Mouse (Mus musculus): ENCODE data around the gene Als2cr12. TPM values are rescaled to one million over a fixed set of nuclear protein-coding genes. Genes with fewer than 3 reads are reported as not detected.
"Not testable (repeated sequence)": the region's sequence is repeated elsewhere in the genome, so short reads cannot be mapped to it uniquely, and the experiment has no call there.

Gene Als2cr12
- polyA plus RNA-seq, 1 experiment from 2014 or later = not detected

DNA sequence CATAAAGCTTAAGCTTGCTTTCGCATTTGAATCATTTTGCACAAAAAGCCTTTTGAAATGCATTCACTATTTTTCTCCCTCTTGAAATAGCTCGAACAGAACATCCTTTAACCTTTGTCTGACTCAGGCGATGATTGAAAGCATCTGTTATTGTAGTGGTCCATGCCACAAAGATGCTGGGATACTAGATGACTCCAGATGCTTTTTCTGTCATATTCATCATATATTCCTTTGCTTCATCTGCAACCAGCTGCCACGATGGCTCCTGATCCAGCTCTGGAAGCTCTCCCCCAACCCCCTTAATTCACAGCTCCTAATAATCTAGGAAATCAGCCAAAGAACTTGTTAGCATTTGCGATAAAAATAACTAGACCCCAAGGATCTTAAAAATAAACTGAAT is 78.7 kb downstream of the Als2cr12 start:
- WGBS = 75% methylated on average over 5 of the region's 5 CpGs
- Histone ChIP-seq H3K27me3 (ENCODE audit: insufficient read depth, low read length) (no peaks in the 10 kb centered on the region), H3K4me1 (ENCODE audit: insufficient read depth, low read length) (no peaks in the 10 kb centered on the region), H3K4me3 (ENCODE audit: low read length) (no peak overlapping the region), H3K36me3 (ENCODE audit: insufficient read depth, low read length) (no peaks in the 10 kb centered on the region), H3K9me3 (ENCODE audit: low read length) (no peaks in the 10 kb centered on the region), H3K4me2 (replicated peaks; ENCODE audit: low read depth, low read length) (no peak overlapping the region), H3K9ac (replicated peaks; ENCODE audit: low read length) (no peak overlapping the region), H3K27ac (ENCODE audit: low read length) (no peak overlapping the region)
- ATAC-seq (ENCODE audit: low FRiP score, low TSS enrichment) = no peak

DNA sequence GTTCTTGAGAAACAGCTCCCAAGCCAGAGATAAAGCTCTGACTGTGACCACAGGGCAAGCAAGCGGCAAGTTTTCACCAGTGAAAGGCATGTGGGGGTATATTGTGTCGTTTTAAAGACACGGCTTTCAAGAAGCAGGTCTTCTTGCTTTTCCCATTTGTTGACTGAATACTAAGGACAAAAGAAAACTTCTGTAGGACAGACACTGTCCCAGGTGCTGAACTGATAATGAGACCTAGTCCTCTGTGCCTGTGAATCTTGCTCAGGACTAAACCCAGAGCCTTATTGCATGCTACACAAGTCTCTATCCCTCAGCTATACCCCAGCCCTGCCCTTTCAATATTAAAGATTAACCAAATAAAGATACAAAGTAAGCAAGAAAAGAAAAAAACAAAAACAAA is 79.6 kb downstream of the Als2cr12 start:
- no peak for ATAC-seq (ENCODE audit: low FRiP score, low TSS enrichment)
- Histone ChIP-seq H3K9ac (replicated peaks; ENCODE audit: low read length) (no peak overlapping the region), H3K36me3 (ENCODE audit: insufficient read depth, low read length) (no peaks in the 10 kb centered on the region), H3K4me2 (replicated peaks; ENCODE audit: low read depth, low read length) (no peak overlapping the region), H3K9me3 (ENCODE audit: low read length) (no peaks in the 10 kb centered on the region), H3K27me3 (ENCODE audit: insufficient read depth, low read length) (no peaks in the 10 kb centered on the region), H3K4me1 (ENCODE audit: insufficient read depth, low read length) (no peaks in the 10 kb centered on the region), H3K4me3 (ENCODE audit: low read length) (no peak overlapping the region), H3K27ac (ENCODE audit: low read length) (no peak overlapping the region)
- 67% methylated on average over 3 of the region's 3 CpGs for WGBS

DNA sequence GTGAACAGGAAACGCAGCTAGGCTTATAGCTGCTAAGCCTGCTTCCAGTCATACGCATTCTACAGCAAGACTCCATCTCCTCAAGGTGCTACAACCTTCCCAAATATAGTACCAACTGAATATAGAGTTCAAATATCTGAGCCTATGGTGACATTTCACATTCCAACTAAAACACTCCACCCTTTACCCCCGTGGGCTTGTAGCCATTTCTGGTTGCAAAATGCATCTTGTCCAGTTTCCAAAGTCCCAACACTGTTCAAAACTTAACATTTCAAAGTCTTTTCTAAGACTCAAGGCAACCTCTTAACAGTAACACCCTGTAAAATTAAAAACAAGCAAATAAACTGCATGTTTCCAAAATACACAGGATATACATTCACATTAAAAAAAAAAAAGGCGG is 80.6 kb downstream of the Als2cr12 start:
- no peaks in the 10 kb centered on the region for H3K27me3 ChIP-seq (ENCODE audit: insufficient read depth, low read length)
- WGBS = 87% methylated on average over 4 of the region's 4 CpGs
- H3K36me3 ChIP-seq (ENCODE audit: insufficient read depth, low read length) = no peaks in the 10 kb centered on the region
- H3K9me3 ChIP-seq (ENCODE audit: low read length) = no peaks in the 10 kb centered on the region
- H3K4me2 ChIP-seq (replicated peaks; ENCODE audit: low read depth, low read length) = no peak overlapping the region
- no peak overlapping the region for H3K9ac ChIP-seq (replicated peaks; ENCODE audit: low read length)
- H3K4me3 ChIP-seq (ENCODE audit: low read length) = no peak overlapping the region
- no peaks in the 10 kb centered on the region for H3K4me1 ChIP-seq (ENCODE audit: insufficient read depth, low read length)
- ATAC-seq (ENCODE audit: low FRiP score, low TSS enrichment) = no peak
- no peak overlapping the region for H3K27ac ChIP-seq (ENCODE audit: low read length)

DNA sequence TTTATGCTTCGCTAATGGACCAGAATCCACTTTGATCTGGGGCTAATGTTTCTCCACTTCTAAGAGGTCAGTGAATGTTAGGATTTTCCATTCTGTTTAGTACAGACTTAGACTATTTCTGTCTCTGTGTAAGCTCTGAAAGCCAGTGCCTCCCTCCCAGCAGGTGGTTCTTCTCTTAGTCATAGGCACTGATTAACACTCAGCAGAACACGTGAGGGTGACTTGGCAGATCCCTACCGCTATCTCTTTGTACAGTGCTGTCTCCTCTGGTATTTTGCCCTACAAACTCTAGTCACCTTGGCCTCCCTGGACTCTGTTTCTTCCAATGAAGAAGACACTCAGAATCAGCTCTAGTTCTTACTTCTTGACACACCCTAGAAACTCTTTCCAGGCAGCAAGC is 81.4 kb downstream of the Als2cr12 start:
- H3K36me3 ChIP-seq (ENCODE audit: insufficient read depth, low read length) = no peaks in the 10 kb centered on the region
- no peak overlapping the region for H3K4me2 ChIP-seq (replicated peaks; ENCODE audit: low read depth, low read length)
- ATAC-seq (ENCODE audit: low FRiP score, low TSS enrichment) = no peak
- no peaks in the 10 kb centered on the region for H3K4me1 ChIP-seq (ENCODE audit: insufficient read depth, low read length)
- H3K4me3 ChIP-seq (ENCODE audit: low read length) = no peak overlapping the region
- 61% methylated on average over 3 of the region's 3 CpGs for WGBS
- H3K9ac ChIP-seq (replicated peaks; ENCODE audit: low read length) = no peak overlapping the region
- no peak overlapping the region for H3K27ac ChIP-seq (ENCODE audit: low read length)
- H3K27me3 ChIP-seq (ENCODE audit: insufficient read depth, low read length) = no peaks in the 10 kb centered on the region
- no peaks in the 10 kb centered on the region for H3K9me3 ChIP-seq (ENCODE audit: low read length)

DNA sequence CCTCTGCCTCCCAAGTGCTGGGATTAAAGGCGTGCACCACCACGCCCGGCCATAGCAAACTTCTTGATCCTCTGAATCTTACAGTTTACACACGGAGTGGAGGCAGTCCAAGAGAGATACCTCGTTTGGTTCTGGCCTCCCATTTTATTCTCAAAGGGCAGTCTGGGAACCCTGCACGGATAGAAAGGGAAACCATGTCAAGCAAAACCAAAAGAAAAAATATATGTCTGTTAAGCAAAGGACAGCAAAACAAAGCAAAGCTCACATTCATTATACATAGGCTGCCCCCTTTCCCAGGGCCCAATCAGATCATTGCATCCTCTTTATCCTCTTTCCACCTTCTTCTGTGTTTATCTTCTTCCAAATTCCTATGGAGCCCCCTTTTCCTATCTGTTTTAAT is 82.0 kb downstream of the Als2cr12 start:
- Histone ChIP-seq H3K4me2 (replicated peaks; ENCODE audit: low read depth, low read length) (no peak overlapping the region), H3K9ac (replicated peaks; ENCODE audit: low read length) (no peak overlapping the region), H3K27me3 (ENCODE audit: insufficient read depth, low read length) (no peaks in the 10 kb centered on the region), H3K4me3 (ENCODE audit: low read length) (no peak overlapping the region), H3K9me3 (ENCODE audit: low read length) (no peaks in the 10 kb centered on the region), H3K27ac (ENCODE audit: low read length) (no peak overlapping the region), H3K36me3 (ENCODE audit: insufficient read depth, low read length) (no peaks in the 10 kb centered on the region), H3K4me1 (ENCODE audit: insufficient read depth, low read length) (no peaks in the 10 kb centered on the region)
- no peak for ATAC-seq (ENCODE audit: low FRiP score, low TSS enrichment)
- 82% methylated on average over 6 of the region's 6 CpGs for WGBS

DNA sequence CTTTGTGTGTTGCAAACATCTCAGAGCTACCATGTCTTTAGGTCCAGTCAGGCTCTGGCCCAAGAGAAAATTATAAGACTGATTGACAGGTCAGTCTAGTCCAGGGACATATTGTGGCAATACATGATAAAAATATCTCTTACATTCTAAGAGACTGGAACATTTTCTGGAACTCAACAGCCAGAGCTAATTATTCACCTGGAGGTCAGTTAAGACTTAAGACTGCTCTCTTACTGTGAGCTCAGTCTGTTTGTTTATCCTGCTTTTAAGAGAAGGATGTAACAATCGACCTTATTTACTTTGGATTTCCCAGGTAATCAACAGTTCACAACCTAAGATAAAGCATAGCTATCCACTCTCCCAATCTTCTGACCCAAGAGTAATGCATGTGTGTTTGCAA is 85.2 kb downstream of the Als2cr12 start:
- H3K4me3 ChIP-seq (ENCODE audit: low read length) = no peak overlapping the region
- H3K27ac ChIP-seq (ENCODE audit: low read length) = no peak overlapping the region
- ATAC-seq (ENCODE audit: low FRiP score, low TSS enrichment) = no peak
- H3K4me2 ChIP-seq (replicated peaks; ENCODE audit: low read depth, low read length) = no peak overlapping the region
- H3K9ac ChIP-seq (replicated peaks; ENCODE audit: low read length) = no peak overlapping the region
- H3K27me3 ChIP-seq (ENCODE audit: insufficient read depth, low read length) = no peaks in the 10 kb centered on the region
- no peaks in the 10 kb centered on the region for H3K4me1 ChIP-seq (ENCODE audit: insufficient read depth, low read length)
- peaks cover 3% of the 10 kb centered on the region; the same call in 1 of the 2 replicates for H3K9me3 ChIP-seq (ENCODE audit: low read length)
- no peaks in the 10 kb centered on the region for H3K36me3 ChIP-seq (ENCODE audit: insufficient read depth, low read length)
- 40% methylated on average over 1 of the region's 1 CpGs for WGBS

DNA sequence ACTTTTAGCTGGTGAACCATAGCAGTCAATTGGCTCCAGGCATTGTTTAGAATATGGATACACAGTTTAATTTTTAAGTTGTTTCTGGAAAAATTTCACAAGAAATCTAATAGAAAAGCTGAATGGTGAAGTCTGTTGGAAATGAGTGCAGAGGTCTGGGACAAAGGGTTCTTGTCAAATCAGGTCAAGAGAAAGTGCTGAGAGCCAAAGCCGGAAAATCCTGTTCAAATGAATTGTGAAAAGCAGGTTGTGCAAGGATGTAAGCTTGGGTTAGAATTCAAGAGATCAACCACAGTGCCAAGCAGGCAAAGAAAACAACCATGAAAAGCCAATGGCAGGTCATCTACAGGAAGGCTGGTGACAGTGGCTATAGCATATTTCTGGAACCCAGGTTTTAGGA is 85.6 kb downstream of the Als2cr12 start:
- 81% methylated on average over 1 of the region's 1 CpGs for WGBS
- peaks cover 3% of the 10 kb centered on the region; the same call in 1 of the 2 replicates for H3K9me3 ChIP-seq (ENCODE audit: low read length)
- no peaks in the 10 kb centered on the region for H3K36me3 ChIP-seq (ENCODE audit: insufficient read depth, low read length)
- no peak for ATAC-seq (ENCODE audit: low FRiP score, low TSS enrichment)
- no peak overlapping the region for H3K9ac ChIP-seq (replicated peaks; ENCODE audit: low read length)
- H3K4me1 ChIP-seq (ENCODE audit: insufficient read depth, low read length) = no peaks in the 10 kb centered on the region
- H3K4me3 ChIP-seq (ENCODE audit: low read length) = no peak overlapping the region
- no peaks in the 10 kb centered on the region for H3K27me3 ChIP-seq (ENCODE audit: insufficient read depth, low read length)
- no peak overlapping the region for H3K4me2 ChIP-seq (replicated peaks; ENCODE audit: low read depth, low read length)
- no peak overlapping the region for H3K27ac ChIP-seq (ENCODE audit: low read length)

DNA sequence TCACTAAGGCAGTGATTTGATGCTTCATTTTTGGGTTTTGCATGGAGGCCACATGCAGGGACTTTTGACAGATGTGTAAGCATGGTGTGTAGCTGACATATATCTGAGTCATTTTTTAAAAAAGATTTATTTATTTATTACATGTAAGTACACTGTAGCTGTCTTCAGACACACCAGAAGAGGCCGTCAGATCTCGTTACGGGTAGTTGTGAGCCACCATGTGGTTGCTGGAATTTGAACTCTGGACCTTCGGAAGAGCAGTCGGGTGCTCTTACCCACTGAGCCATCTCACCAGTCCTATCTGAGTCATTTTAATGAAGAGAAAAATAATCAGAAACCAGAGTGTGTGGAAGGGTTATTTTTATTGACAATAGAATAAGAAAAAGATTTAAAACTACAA is 86.2 kb downstream of the Als2cr12 start:
- H3K27me3 ChIP-seq (ENCODE audit: insufficient read depth, low read length) = not testable (repeated sequence)

DNA sequence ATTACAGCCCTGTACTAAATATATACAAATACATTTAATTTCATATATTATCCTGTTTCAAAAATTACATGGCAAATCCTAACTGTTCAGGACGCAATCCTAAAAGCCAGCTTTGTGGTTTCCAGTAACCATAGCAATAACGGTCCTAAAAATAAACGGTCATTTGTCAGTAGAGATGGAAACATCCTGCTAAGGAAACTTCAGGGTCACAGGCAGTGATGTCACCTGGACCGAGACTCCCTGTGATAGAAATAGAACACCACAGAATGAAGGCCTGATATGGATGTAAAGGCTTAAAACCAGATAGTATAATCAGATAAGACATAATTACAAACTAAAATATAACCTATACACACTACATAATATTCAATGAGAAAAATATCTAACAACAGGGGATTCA is 92.1 kb downstream of the Als2cr12 start:
- 61% methylated on average over 4 of the region's 4 CpGs for WGBS

More for the DNA sequence above, 86.2 kb downstream of the Als2cr12 start:
- WGBS = 84% methylated on average over 5 of the region's 5 CpGs
- not testable (repeated sequence) for ATAC-seq (ENCODE audit: low FRiP score, low TSS enrichment); H3K4me3 ChIP-seq (ENCODE audit: low read length); H3K9ac ChIP-seq (replicated peaks; ENCODE audit: low read length); H3K9me3 ChIP-seq (ENCODE audit: low read length); H3K27ac ChIP-seq (ENCODE audit: low read length); H3K4me2 ChIP-seq (replicated peaks; ENCODE audit: low read depth, low read length); H3K4me1 ChIP-seq (ENCODE audit: insufficient read depth, low read length); H3K36me3 ChIP-seq (ENCODE audit: insufficient read depth, low read length)

DNA sequence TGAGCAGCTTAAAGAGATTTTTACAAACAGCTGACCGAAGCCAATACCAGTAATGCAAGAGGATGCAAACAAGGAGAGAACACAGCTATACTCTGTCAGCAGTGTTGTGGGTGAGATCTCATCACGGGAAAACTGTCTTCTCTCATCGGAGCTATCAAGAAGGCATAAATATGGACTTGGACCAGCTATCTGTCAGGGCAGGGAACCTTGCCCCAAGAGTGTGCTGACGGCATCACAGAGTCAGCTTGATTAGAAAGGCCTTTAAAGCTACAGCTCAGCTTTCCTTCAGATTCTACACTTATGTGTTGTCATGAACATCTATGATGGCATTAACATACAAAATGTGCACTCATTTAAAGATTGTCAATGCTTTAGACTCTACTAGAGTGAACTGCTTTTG is 93.1 kb downstream of the Als2cr12 start:
- no peak overlapping the region for H3K27ac ChIP-seq (ENCODE audit: low read length)

More for the DNA sequence above, 92.1 kb downstream of the Als2cr12 start:
- Histone ChIP-seq H3K4me2 (replicated peaks; ENCODE audit: low read depth, low read length) (no peak overlapping the region), H3K36me3 (ENCODE audit: insufficient read depth, low read length) (no peaks in the 10 kb centered on the region), H3K27me3 (ENCODE audit: insufficient read depth, low read length) (no peaks in the 10 kb centered on the region), H3K27ac (ENCODE audit: low read length) (no peak overlapping the region), H3K9me3 (ENCODE audit: low read length) (peaks cover 3% of the 10 kb centered on the region; the same call in 1 of the 2 replicates), H3K4me1 (ENCODE audit: insufficient read depth, low read length) (no peaks in the 10 kb centered on the region), H3K4me3 (ENCODE audit: low read length) (no peak overlapping the region), H3K9ac (replicated peaks; ENCODE audit: low read length) (no peak overlapping the region)
- no peak for ATAC-seq (ENCODE audit: low FRiP score, low TSS enrichment)

More for the DNA sequence above, 93.1 kb downstream of the Als2cr12 start:
- Histone ChIP-seq H3K9me3 (ENCODE audit: low read length) (no peaks in the 10 kb centered on the region; the same call in 1 of the 2 replicates), H3K36me3 (ENCODE audit: insufficient read depth, low read length) (no peaks in the 10 kb centered on the region), H3K4me2 (replicated peaks; ENCODE audit: low read depth, low read length) (no peak overlapping the region), H3K27me3 (ENCODE audit: insufficient read depth, low read length) (no peaks in the 10 kb centered on the region), H3K9ac (replicated peaks; ENCODE audit: low read length) (no peak overlapping the region), H3K4me1 (ENCODE audit: insufficient read depth, low read length) (no peaks in the 10 kb centered on the region), H3K4me3 (ENCODE audit: low read length) (no peak overlapping the region)
- 75% methylated on average over 4 of the region's 4 CpGs for WGBS
- ATAC-seq (ENCODE audit: low FRiP score, low TSS enrichment) = no peak

Data from kidney, embryonic 16.5 days (tissue).